Mouse (Mus musculus) spleen, adult 2 months (tissue): ENCODE data around the gene Gpr137c. TPM values are rescaled to one million over a fixed set of nuclear protein-coding genes. Genes with fewer than 3 reads are reported as not detected.

ENCODE experiments used
- DNase-seq, 2 experiments: peaks; one replicate each; pipeline versions ENCODE4 v3.0.0 to v3.0.0-alpha.2; 2012 to 2021; ENCODE audit warnings: low spot score in 2 of 2, low read depth in 1 of 2
- H3K27ac ChIP-seq: fragments of 200-500 bp; 2 replicates; pipeline ENCODE4 v1.5.1; 2012; ENCODE audit warnings: low read length, inconsistent platforms; ENCODE audit not compliant: insufficient read depth
- H3K27me3 ChIP-seq: fragments of 200-500 bp; 2 replicates; pipeline ENCODE4 v1.6.1; 2012; ENCODE audit warnings: mild to moderate bottlenecking, moderate library complexity, low read length, inconsistent platforms; ENCODE audit not compliant: control insufficient read depth, insufficient read depth
- H3K36me3 ChIP-seq: fragments of 200-500 bp; 2 replicates; pipeline ENCODE4 v1.6.1; 2012; ENCODE audit warnings: mild to moderate bottlenecking, low read length, inconsistent platforms; ENCODE audit not compliant: control insufficient read depth, insufficient read depth
- H3K4me1 ChIP-seq: fragments of 200-500 bp; 2 replicates; pipeline ENCODE4 v1.6.1; 2011; ENCODE audit warnings: inconsistent platforms; ENCODE audit not compliant: control insufficient read depth, insufficient read depth, insufficient read length
- H3K4me3 ChIP-seq: fragments of 200-500 bp; 2 replicates; pipeline ENCODE4 v1.5.1; 2011; ENCODE audit warnings: mild to moderate bottlenecking, inconsistent platforms; ENCODE audit not compliant: insufficient read depth, insufficient read length; ENCODE audit errors: extremely low read depth
- CTCF ChIP-seq: fragments of 200-500 bp; IDR thresholded peaks from 2 replicates; pipeline ENCODE4 v1.5.1; 2011; ENCODE audit warnings: mild to moderate bottlenecking, inconsistent platforms; ENCODE audit not compliant: insufficient read depth, insufficient read length, insufficient replicate concordance; ENCODE audit errors: extremely low read depth
- POLR2A ChIP-seq: fragments of 200-500 bp; IDR thresholded peaks from 2 replicates; pipeline ENCODE4 v1.6.1; 2011; ENCODE audit warnings: low read depth, low read length, inconsistent platforms
- WGBS: fragments of 180-500 bp; shearing (Covaris S2); methylation state at CpG from one replicate; pipeline ENCODE4 v1.1.7; 2018; 5-methylcytosine and 5-hydroxymethylcytosine counted together
- polyA plus RNA-seq: library from polyadenylated mRNA; depleted of rRNA; stranded (reverse); fragments of >200 nt; gene quantifications from 2 replicates; pipeline ENCODE4 v1.2.3, GENCODE M21; 2012; rRNA removed

Gene Gpr137c
- polyA plus RNA-seq, 1 experiment: 4.6 TPM

DNA sequence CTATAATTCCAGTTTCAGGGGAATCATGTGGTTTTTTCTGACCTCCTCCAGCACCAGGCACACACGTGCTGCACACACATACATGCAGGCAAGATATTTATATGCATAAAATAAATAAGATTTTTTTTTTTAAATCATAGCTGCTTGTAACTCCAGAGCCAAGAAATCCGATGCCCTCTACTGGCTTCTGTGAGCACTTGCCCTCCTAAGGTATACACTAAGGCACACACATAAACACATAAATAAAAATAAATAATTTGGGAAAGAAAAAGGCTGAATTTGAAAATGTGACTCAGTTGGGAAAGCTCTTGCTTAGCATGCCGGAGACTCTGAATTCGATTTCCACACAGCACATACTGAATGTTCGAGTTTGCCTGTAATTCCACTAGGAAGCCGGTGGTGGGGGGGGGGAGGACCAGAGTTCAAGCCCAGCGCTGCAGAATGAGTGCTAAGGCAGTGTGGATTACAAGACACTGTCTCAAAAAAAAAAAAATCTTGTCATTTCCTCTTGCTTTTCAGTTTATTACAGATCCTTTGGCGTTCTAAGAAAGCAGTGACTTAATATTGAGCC is 109.6 kb downstream of the Gpr137c start:
- Histone ChIP-seq H3K27me3 (no peaks in the 10 kb centered on the region), H3K4me3 (peak overlapping the region; percentile 20; the same call in 1 of the 2 replicates), H3K27ac (peak overlapping the region; percentile 12; the same call in 1 of the 2 replicates), H3K36me3 (peaks cover 2% of the 10 kb centered on the region), H3K4me1 (no peaks in the 10 kb centered on the region)
- WGBS: 19% methylated on average over 8 of the region's 8 CpGs
- no peak for TF ChIP-seq POLR2A
- TF ChIP-seq CTCF: no peak
- DNase-seq: no peak

DNA sequence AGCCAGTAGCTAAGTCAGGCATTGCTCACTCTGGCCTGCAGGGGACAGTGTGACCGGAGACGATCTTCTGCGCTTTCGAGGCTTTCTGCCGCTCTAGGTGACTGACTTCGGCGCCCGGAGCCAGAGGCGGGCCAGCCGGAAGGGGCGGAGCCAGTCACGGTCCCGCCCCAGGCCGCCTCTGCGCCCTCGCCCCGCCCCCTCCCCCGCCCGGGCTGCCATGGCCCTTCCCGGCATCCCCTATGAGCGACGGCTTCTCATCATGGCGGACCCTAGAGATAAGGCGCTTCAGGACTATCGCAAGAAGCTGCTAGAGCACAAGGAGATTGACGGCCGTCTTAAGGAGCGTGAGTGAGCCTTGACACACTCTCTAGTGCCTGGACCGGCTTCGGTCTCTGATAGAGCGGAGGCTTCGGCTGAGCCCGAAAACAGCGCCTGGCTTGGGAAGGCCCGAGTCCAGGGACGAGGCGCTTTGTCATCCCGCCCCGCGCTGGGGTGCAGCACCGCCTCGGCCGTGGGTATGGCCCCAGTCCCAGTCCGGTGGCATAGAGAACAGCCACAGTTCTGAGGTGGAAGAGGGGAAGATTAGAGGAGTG is 110.2 kb downstream of the Gpr137c start, which contains the start of gene Psmc6:
TSS of gene Psmc6 (plus strand) at position 200 of the 593 bp plus-strand sequence.
- under 1% methylated on average over 42 of the region's 44 CpGs for WGBS
- H3K4me3 ChIP-seq: peak within 1 kb of the TSS; percentile 99
- H3K36me3 ChIP-seq: peaks cover 3% of the 10 kb centered on the region
- DNase-seq: peak; percentile 89 to 92
- peak within 1 kb of the TSS; percentile 90 for H3K27ac ChIP-seq
- no peaks in the 10 kb centered on the region for H3K4me1 ChIP-seq
- no peaks in the 10 kb centered on the region for H3K27me3 ChIP-seq
- TF ChIP-seq CTCF (peak; percentile 86), POLR2A (peak; percentile 81)

Other genes starting within 250 kb of the Gpr137c start
- gene Ptger2, start 231.5 kb upstream of the Gpr137c start, polyA plus RNA-seq: 3.8 and 4.9 TPM in 2 replicates
- gene Txndc16, start 611 bp downstream of the Gpr137c start, polyA plus RNA-seq: 7.2 and 10.4 TPM in 2 replicates
- gene Ero1l, start 99.1 kb downstream of the Gpr137c start, polyA plus RNA-seq: 3.1 and 3.5 TPM in 2 replicates
- gene Psmc6, start 110.1 kb downstream of the Gpr137c start, polyA plus RNA-seq: 9.8 and 10.3 TPM in 2 replicates
- gene Styx, start 131.4 kb downstream of the Gpr137c start, polyA plus RNA-seq: 6.0 and 19.0 TPM in 2 replicates
- 1.9 TPM in 2 replicates for gene Gnpnat1, start 185.2 kb downstream of the Gpr137c start, polyA plus RNA-seq